Mouse (Mus musculus) stomach, embryonic 15.5 days (tissue): ENCODE results near the gene Fam129b. TPM values are rescaled to one million over a fixed set of nuclear protein-coding genes. Genes with fewer than 3 reads are reported as not detected.

ENCODE experiments used
- ATAC-seq: fragments of 200-750 bp; cut with Nextera tagmentation; 2 replicates; pipeline ENCODE4 v1.8.0; 2017; ENCODE audit warnings: low read depth, moderate number of reproducible peaks, moderate TSS enrichment; ENCODE audit not compliant: insufficient read depth, low FRiP score
- H3K27ac ChIP-seq: fragments of 300-500 bp; sonication (generic); 2 replicates; pipeline ENCODE4 v1.5.1; 2015; ENCODE audit warnings: mild to moderate bottlenecking, inconsistent platforms
- H3K27me3 ChIP-seq: fragments of 300-500 bp; sonication (generic); replicated peaks from 2 replicates; pipeline ENCODE4 v1.6.1; 2015; ENCODE audit warnings: inconsistent platforms
- H3K36me3 ChIP-seq: fragments of 300-500 bp; sonication (generic); 2 replicates; pipeline ENCODE4 v1.6.1; 2015; ENCODE audit warnings: inconsistent platforms
- H3K4me1 ChIP-seq: fragments of 300-500 bp; sonication (generic); 2 replicates; pipeline ENCODE4 v1.6.1; 2015; ENCODE audit warnings: inconsistent platforms
- H3K4me2 ChIP-seq: fragments of 300-500 bp; sonication (generic); 2 replicates; pipeline ENCODE4 v1.6.1; 2015; ENCODE audit warnings: mild to moderate bottlenecking, inconsistent platforms
- H3K4me3 ChIP-seq: fragments of 300-500 bp; sonication (generic); replicated peaks from 2 replicates; pipeline ENCODE4 v1.5.1; 2015; ENCODE audit warnings: inconsistent platforms
- H3K9ac ChIP-seq: fragments of 300-500 bp; sonication (generic); 2 replicates; pipeline ENCODE4 v1.6.1; 2015; ENCODE audit warnings: inconsistent platforms
- H3K9me3 ChIP-seq: fragments of 300-500 bp; sonication (generic); 2 replicates; pipeline ENCODE4 v1.6.1; 2016; ENCODE audit warnings: inconsistent platforms
- WGBS: fragments of 180-500 bp; shearing (Covaris S2); methylation state at CpG from one replicate; pipeline ENCODE4 v1.1.7; 2015; 5-methylcytosine and 5-hydroxymethylcytosine counted together
- polyA plus RNA-seq: library from polyadenylated mRNA; unstranded; fragments of >200 nt; fragmentation: Nextera tagmentation; extraction: Ambion mirVana; gene quantifications from 2 replicates; pipeline ENCODE4 v1.2.1, GENCODE M21; 2015

Gene Fam129b
- polyA plus RNA-seq, 1 experiment from 2014 or later: 73.6 TPM

- H3K9ac ChIP-seq: no peak overlapping the region
Measured at GRCm38 (mm10) chr2:32896507-32897147, 20.7 kb downstream of the Fam129b start.

DNA sequence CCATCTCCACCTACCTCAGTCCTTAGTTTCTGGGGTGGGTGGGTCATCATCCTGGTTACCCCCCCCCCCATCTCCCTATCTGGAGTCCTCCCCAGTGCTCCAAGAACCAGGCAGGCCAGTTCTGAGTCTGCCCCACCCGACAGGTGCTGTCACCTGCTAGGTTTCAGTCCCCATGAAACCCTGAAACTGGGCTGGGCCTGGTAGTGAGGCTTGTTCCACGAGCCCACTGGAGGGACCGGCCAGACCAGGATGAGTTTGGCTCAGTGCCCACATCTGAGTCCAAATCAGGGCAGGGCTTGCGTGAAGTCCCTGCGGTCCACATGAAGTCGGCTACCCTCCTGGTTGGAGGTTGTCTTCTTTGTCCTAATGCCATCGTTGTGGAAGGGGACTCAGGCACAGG is 23.1 kb downstream of the Fam129b start:
- Histone ChIP-seq H3K4me1 (peaks cover 43% of the 10 kb centered on the region), H3K4me2 (no peak overlapping the region), H3K9ac (no peak overlapping the region), H3K4me3 (no peak overlapping the region), H3K36me3 (0 out of 2 replicates have a peak, but pooled peaks cover 7% of the 10 kb centered on the region), H3K27ac (peak overlapping the region; percentile 42), H3K9me3 (no peaks in the 10 kb centered on the region), H3K27me3 (no peaks in the 10 kb centered on the region)
- ATAC-seq: peak; percentile 54; the same call in 1 of the 2 replicates
- WGBS: 55% methylated on average over 7 of the region's 7 CpGs

More at GRCm38 (mm10) chr2:32896507-32897147, 20.7 kb downstream of the Fam129b start:
- Histone ChIP-seq H3K27me3 (no peaks in the 10 kb centered on the region), H3K9me3 (no peaks in the 10 kb centered on the region), H3K4me1 (peaks cover 47% of the 10 kb centered on the region), H3K4me2 (peak overlapping the region; percentile 33), H3K36me3 (0 out of 2 replicates have a peak, but pooled peaks cover 7% of the 10 kb centered on the region), H3K27ac (peak overlapping the region; percentile 87), H3K4me3 (no peak overlapping the region)
- ATAC-seq: no peak
- 63% methylated on average over 10 of the region's 10 CpGs for WGBS

DNA sequence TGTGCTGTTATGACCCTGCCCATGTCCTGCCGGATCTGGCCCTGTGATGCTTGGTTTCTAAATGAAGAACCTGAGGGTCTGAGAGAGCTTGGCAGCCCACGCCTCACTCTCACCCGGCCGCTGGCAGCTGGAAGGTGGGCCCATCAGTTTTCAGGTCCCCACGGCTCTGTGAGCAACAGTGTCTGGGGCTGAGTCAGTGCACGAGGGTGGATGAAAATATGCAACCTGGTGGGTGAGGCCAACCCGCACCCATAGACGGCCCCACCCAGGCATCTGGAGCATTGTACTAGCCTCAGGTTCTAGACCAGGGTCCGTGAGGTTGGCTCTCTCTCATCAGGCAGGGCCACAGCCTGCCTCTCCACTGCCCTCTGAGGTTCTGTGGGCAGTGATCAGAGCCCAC is 26.2 kb downstream of the Fam129b start:
- no peak overlapping the region; the same call in 1 of the 2 replicates for H3K27ac ChIP-seq
- ATAC-seq: no peak
- no peak overlapping the region for H3K4me3 ChIP-seq
- no peak overlapping the region for H3K4me2 ChIP-seq
- peaks cover 47% of the 10 kb centered on the region for H3K4me1 ChIP-seq
- H3K9me3 ChIP-seq: no peaks in the 10 kb centered on the region
- no peaks in the 10 kb centered on the region for H3K27me3 ChIP-seq
- 0 out of 2 replicates have a peak, but pooled peaks cover 7% of the 10 kb centered on the region for H3K36me3 ChIP-seq
- no peak overlapping the region for H3K9ac ChIP-seq
- 70% methylated on average over 9 of the region's 9 CpGs for WGBS

DNA sequence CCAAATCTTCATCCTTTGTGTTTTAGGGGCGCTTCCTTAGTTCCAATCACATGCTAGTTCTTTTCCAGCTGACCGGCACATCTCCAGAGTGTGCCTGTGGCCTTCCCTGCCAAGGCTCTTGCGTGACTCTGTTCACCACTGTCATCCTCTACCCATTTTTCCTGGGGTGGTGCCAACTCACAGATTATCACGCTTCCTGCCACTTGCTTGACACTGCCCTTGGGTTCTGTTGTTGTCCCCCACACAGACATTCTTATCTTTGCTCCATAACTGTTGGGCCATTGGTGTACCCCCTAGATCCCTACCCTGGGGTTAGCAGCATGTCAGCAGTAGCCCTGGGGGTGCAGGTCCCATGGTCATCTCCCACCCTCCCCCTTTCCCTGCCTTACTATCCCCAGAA is 27.6 kb downstream of the Fam129b start:
- no peaks in the 10 kb centered on the region for H3K27me3 ChIP-seq

DNA sequence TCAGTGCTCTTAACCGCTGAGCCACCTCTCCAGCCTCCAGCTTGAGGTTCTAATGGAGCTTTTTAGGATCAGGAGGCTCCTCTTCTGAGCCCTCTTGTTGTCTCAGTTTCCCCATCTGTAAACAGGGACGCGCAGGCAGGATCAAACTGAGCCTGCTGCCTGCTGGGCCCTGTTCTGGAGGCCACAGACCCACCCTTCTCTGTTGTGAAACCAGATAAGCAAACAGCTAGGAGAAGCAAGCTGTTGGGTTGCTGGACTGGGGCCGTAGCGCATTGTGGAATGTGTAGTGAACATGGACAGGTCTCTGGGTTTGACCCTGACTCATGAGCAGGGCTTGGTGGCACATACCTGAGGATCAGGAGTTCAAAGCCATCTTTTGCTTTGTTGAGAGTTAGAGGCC is 28.7 kb downstream of the Fam129b start:
- H3K9ac ChIP-seq: no peak overlapping the region
- WGBS: 68% methylated on average over 5 of the region's 5 CpGs
- no peaks in the 10 kb centered on the region for H3K9me3 ChIP-seq
- no peaks in the 10 kb centered on the region for H3K27me3 ChIP-seq
- peak overlapping the region; percentile 53 for H3K27ac ChIP-seq
- H3K4me1 ChIP-seq: peaks cover 52% of the 10 kb centered on the region
- H3K4me2 ChIP-seq: no peak overlapping the region
- 0 out of 2 replicates have a peak, but pooled peaks cover 7% of the 10 kb centered on the region for H3K36me3 ChIP-seq
- no peak for ATAC-seq
- H3K4me3 ChIP-seq: no peak overlapping the region

More for the DNA sequence above, 27.6 kb downstream of the Fam129b start:
- no peak overlapping the region for H3K9ac ChIP-seq
- peaks cover 47% of the 10 kb centered on the region for H3K4me1 ChIP-seq
- 0 out of 2 replicates have a peak overlapping the region, but pooled peaks have one; percentile 3 for H3K27ac ChIP-seq
- H3K36me3 ChIP-seq: 0 out of 2 replicates have a peak, but pooled peaks cover 7% of the 10 kb centered on the region
- WGBS: 84% methylated on average over 4 of the region's 4 CpGs
- H3K4me2 ChIP-seq: no peak overlapping the region
- ATAC-seq: no peak
- no peak overlapping the region for H3K4me3 ChIP-seq
- no peaks in the 10 kb centered on the region for H3K9me3 ChIP-seq

DNA sequence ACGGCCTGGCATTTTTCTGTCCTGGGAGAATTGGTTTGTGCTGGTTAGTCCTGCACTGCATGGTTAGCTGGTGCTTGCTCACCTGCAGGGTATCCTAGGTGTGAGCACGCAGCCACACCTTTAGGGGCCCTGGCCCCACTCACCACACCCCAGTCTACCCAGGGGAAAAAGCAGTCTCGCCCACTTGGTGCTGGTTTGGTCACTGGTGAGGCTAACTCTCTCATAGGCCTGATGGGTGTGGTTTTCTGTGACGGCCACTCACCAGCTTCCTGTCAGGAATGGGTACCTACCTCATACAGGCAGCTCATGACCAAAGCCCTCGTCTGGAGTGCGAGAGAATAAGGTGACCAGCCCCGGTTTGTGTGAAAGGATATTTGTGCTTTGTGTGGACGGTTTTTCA is 29.4 kb downstream of the Fam129b start:
- H3K9ac ChIP-seq: no peak overlapping the region
- ATAC-seq: no peak
- no peak overlapping the region for H3K4me2 ChIP-seq
- H3K4me3 ChIP-seq: no peak overlapping the region
- H3K36me3 ChIP-seq: peaks cover 6% of the 10 kb centered on the region; the same call in 1 of the 2 replicates
- 63% methylated on average over 8 of the region's 8 CpGs for WGBS
- H3K4me1 ChIP-seq: peaks cover 52% of the 10 kb centered on the region
- peak overlapping the region; percentile 53 for H3K27ac ChIP-seq
- no peaks in the 10 kb centered on the region for H3K27me3 ChIP-seq
- H3K9me3 ChIP-seq: no peaks in the 10 kb centered on the region

GRCm38 (mm10) chr2:32907442-32907841 is 31.5 kb downstream of the Fam129b start:
- Histone ChIP-seq H3K9ac (no peak overlapping the region), H3K4me1 (peaks cover 54% of the 10 kb centered on the region), H3K27me3 (no peaks in the 10 kb centered on the region), H3K4me3 (no peak overlapping the region), H3K4me2 (no peak overlapping the region), H3K36me3 (peaks cover 16% of the 10 kb centered on the region), H3K9me3 (no peaks in the 10 kb centered on the region), H3K27ac (peak overlapping the region; percentile 92)
- WGBS: 47% methylated on average over 8 of the region's 8 CpGs
- no peak for ATAC-seq

GRCm38 (mm10) chr2:32908272-32908671 is 32.4 kb downstream of the Fam129b start:
- Histone ChIP-seq H3K9me3 (no peaks in the 10 kb centered on the region), H3K27me3 (no peaks in the 10 kb centered on the region), H3K4me1 (peaks cover 54% of the 10 kb centered on the region), H3K27ac (peak overlapping the region; percentile 92), H3K4me3 (no peak overlapping the region), H3K4me2 (peak overlapping the region; percentile 35), H3K36me3 (peaks cover 22% of the 10 kb centered on the region), H3K9ac (no peak overlapping the region)
- 4% methylated on average over 6 of the region's 6 CpGs for WGBS
- peak; percentile 48; the same call in 1 of the 2 replicates for ATAC-seq

DNA sequence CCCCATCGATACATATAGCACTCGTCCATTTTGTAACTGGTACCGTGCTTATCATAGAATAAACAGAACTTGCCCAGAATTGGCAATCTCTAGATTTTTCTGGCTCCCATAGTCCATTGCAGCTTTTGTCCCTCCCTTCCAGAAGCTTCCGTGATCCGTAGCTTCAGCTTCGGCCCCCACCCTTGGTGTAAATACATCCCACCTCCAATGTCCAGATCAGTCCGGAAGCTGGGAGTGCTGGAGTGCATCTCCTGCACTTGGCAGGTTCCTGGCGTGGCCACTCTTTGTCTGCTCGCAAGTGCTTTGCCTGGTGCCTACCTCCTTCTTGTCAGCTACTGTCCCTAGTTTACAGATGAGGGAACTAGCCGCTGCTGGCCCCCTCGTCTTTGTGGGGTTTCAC is 32.9 kb downstream of the Fam129b start:
- peaks cover 22% of the 10 kb centered on the region for H3K36me3 ChIP-seq
- no peak overlapping the region for H3K4me3 ChIP-seq
- ATAC-seq: peak; percentile 49; the same call in 1 of the 2 replicates
- H3K4me2 ChIP-seq: peak overlapping the region; percentile 35
- no peaks in the 10 kb centered on the region for H3K27me3 ChIP-seq
- H3K9me3 ChIP-seq: no peaks in the 10 kb centered on the region
- peak overlapping the region; percentile 92 for H3K27ac ChIP-seq
- WGBS: 23% methylated on average over 11 of the region's 11 CpGs
- H3K9ac ChIP-seq: no peak overlapping the region
- peaks cover 54% of the 10 kb centered on the region for H3K4me1 ChIP-seq

- Histone ChIP-seq H3K9ac (no peak overlapping the region), H3K4me1 (peaks cover 47% of the 10 kb centered on the region), H3K27ac (no peak overlapping the region), H3K36me3 (peaks cover 31% of the 10 kb centered on the region), H3K9me3 (no peaks in the 10 kb centered on the region), H3K27me3 (no peaks in the 10 kb centered on the region), H3K4me3 (no peak overlapping the region), H3K4me2 (no peak overlapping the region)
- ATAC-seq: no peak
- 87% methylated on average over 7 of the region's 7 CpGs for WGBS
Measured at GRCm38 (mm10) chr2:32911639-32912182, 35.8 kb downstream of the Fam129b start.

DNA sequence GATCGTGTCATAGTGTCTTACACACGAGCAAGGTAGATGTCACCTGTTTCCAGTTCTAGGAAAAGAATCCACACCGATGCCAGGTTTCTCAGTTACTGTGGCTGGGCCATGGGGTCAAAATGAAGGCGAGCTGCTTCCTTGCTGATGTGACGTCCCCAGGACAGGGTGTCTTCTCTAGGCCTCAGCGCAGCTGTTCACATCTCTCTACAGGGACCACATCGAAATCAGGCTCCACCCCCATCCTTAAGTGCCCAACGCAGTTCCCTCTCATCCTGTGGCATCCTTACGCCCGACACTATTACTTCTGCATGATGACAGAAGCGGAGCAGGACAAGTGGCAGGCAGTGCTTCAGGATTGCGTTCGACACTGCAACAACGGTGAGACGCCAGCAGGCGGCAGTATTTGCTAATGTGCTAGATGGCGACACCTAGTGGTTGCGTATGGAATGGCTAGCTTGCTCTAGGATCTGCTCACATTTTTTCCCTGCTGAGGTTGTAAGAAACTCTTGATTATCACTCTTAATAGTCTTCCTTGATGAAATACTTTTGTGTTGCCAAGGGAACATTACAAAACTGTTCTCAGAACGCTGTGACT is 36.4 kb downstream of the Fam129b start:
- WGBS: 32% methylated on average over 19 of the region's 19 CpGs
- ATAC-seq: no peak
- Histone ChIP-seq H3K9ac (no peak overlapping the region), H3K4me2 (no peak overlapping the region), H3K27ac (no peak overlapping the region), H3K9me3 (no peaks in the 10 kb centered on the region), H3K36me3 (peaks cover 31% of the 10 kb centered on the region), H3K4me3 (no peak overlapping the region), H3K4me1 (peaks cover 41% of the 10 kb centered on the region), H3K27me3 (no peaks in the 10 kb centered on the region)

GRCm38 (mm10) chr2:32914362-32914761 is 38.4 kb downstream of the Fam129b start:
- Histone ChIP-seq H3K27me3 (no peaks in the 10 kb centered on the region), H3K4me3 (no peak overlapping the region), H3K9ac (no peak overlapping the region), H3K4me2 (no peak overlapping the region), H3K9me3 (no peaks in the 10 kb centered on the region), H3K36me3 (peaks cover 42% of the 10 kb centered on the region), H3K4me1 (peaks cover 20% of the 10 kb centered on the region), H3K27ac (peak overlapping the region; percentile 85)
- 74% methylated on average over 5 of the region's 5 CpGs for WGBS
- ATAC-seq: peak; percentile 24; the same call in 1 of the 2 replicates
